8 mouse cellular contexts compared by ENCODE assay signal in genomic region chr8:19979536-19980345, GRCm38 (mm10).
DNase-seq lines count a peak whose midpoint lies in the region; ATAC-seq lines count a peak whose summit lies in the region.

No protein-coding gene starts in this region.

- peak; percentile 74 for DNase-seq in WW6 (ENCODE audit: low read depth, low spot score)
- peak; percentile 39 to 53 for DNase-seq in cerebellum, postnatal 36 days
- DNase-seq in frontal cortex, postnatal 36 days (ENCODE audit: low spot score in 2 of 2), result peak; percentile 19 to 26
- DNase-seq in left cerebral cortex, adult 8-10 months (ENCODE audit: low spot score in 2 of 2), result peak; percentile 12 to 36
- DNase-seq in right cerebral cortex, postnatal 25 days, result peak; percentile 24
- DNase-seq in urinary bladder, postnatal 36 days (ENCODE audit: low spot score in 2 of 2), result peak; percentile 37 to 59

- H3K27me3 ChIP-seq in hindbrain, embryonic 15.5 days, result no peaks in the 10 kb centered on the region

- peak overlapping the region; percentile 55 for H3K4me3 ChIP-seq in hindbrain, embryonic 15.5 days

- peaks cover 11% of the 10 kb centered on the region; the same call in 1 of the 2 replicates for H3K9me3 ChIP-seq in hindbrain, embryonic 15.5 days

- no peak overlapping the region for H3K27ac ChIP-seq in hindbrain, embryonic 15.5 days (replicated peaks)

- H3K4me2 ChIP-seq in hindbrain, embryonic 15.5 days, result peak overlapping the region; percentile 79

- WGBS in hindbrain, embryonic 15.5 days, result 8% methylated on average over 42 of the region's 42 CpGs

- H3K36me3 ChIP-seq in hindbrain, embryonic 15.5 days, result no peaks in the 10 kb centered on the region

- peak overlapping the region; percentile 53 for H3K9ac ChIP-seq in hindbrain, embryonic 15.5 days

- peaks cover 6% of the 10 kb centered on the region; the same call in 1 of the 2 replicates for H3K4me1 ChIP-seq in hindbrain, embryonic 15.5 days (replicated peaks)

- ATAC-seq in hindbrain, embryonic 15.5 days (ENCODE audit: low FRiP score, low read depth), result peak; percentile 93
- ATAC-seq in megakaryocyte progenitor cell, adult 5-6 weeks (replicated peaks; ENCODE audit: poor library complexity), result peak; percentile 99

Comparison
In these comparisons a context has a peak if more than half of its experiments do, and no peak if none do; other contexts are left out.
1. DNase-seq: peak in every context shown above with its lines; median percentile 74 in WW6; 48 in urinary bladder, postnatal 36 days; 46 in cerebellum, postnatal 36 days; 24 in left cerebral cortex, adult 8-10 months; 24 in right cerebral cortex, postnatal 25 days; 22 in frontal cortex, postnatal 36 days.